Mouse (Mus musculus): ENCODE data around the gene Atp6v0a1.

- TF ChIP-seq POLR2A (IDR thresholded peaks at IDR 0.05; ENCODE audit: insufficient read length, low read depth): no peak
- TF ChIP-seq MAX (IDR thresholded peaks at IDR 0.05; ENCODE audit: low read depth): no peak
- TF ChIP-seq CEBPB (IDR thresholded peaks at IDR 0.05; ENCODE audit: insufficient read depth, poor library complexity, severe bottlenecking): no peak
- TF ChIP-seq MYOG (IDR thresholded peaks at IDR 0.05; ENCODE audit: control insufficient read depth in 1 of 3, insufficient read depth in 1 of 3, insufficient read length in 2 of 3, low read depth in 2 of 3): no peak
- no peak for TF ChIP-seq TCF12 (IDR thresholded peaks at IDR 0.05; ENCODE audit: insufficient read depth, poor library complexity, severe bottlenecking)
Measured at GRCm38 (mm10) chr11:101078121-101078520, 68.9 kb downstream of the Atp6v0a1 start, which contains the start of gene Hsd17b1.
